Mouse (Mus musculus): ENCODE data around the gene Rasgef1c.

DNA sequence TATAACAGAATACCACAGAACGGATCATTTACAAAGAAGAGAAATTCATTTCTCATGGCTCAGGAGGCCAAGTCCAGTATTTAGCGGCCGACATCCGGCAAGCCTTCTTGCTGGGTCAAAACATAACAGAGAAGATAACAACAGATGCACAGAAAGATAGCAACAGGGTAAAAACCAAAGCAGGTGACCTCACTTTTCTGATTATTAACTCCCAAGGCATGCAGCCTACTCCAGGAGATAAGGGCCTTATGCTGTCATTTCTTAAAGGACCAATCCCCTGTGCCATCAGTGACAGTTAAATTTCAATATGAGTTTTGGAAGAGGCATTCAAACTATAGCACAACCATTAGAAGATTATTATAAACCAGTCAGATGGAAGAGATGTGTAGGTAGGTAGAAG is 101.2 kb downstream of the Rasgef1c start:
- TF ChIP-seq POLR2A (IDR thresholded peaks at IDR 0.05; ENCODE audit: low read depth, low read length) (no peak), CTCF (IDR thresholded peaks at IDR 0.05; ENCODE audit: extremely low read depth, insufficient read length, insufficient replicate concordance, low read depth, low read length) (no peak)

Measured in small intestine, adult 2 months (tissue).